Mouse (Mus musculus) c-Kit-negative CD71-positive TER-119-positive erythroid progenitor cells, embryonic 14.5 days (primary cell): ENCODE results near the gene Ciao2b.
"Not testable (repeated sequence)": the region's sequence is repeated elsewhere in the genome, so short reads cannot be mapped to it uniquely, and the experiment has no call there.

Experiments used
- DNase-seq: peaks from one replicate; pipeline ENCODE4 v3.0.0-alpha.2; 2013; ENCODE audit warnings: low read depth, low spot score

The Ciao2b gene

GRCm38 (mm10) chr8:104641426-104642323 is at the start of gene Ciao2b:
TSS of gene Ciao2b (minus strand) at chr8:104641965.
- peak; percentile 65 for DNase-seq

DNA sequence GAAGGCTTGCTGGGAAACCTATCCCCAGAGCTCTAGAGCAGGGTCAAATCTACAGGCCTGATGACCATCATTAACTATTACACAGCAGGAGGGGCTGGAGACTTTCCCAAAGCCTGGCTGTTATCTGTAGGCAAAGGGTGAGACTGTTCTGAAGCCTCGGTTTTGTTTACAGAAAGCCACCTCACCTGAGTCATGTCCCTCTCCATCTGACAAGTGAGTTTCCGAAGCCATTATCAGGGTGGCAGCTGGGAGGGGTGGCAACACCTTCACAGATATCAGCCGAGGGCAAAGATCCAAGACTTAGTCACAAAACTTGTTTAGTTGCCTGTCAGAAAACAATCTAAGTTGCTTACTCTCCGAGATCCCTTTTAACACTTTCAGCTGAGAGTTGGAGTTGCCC is 46.7 kb upstream of the Ciao2b start:
- DNase-seq = no peak

DNA sequence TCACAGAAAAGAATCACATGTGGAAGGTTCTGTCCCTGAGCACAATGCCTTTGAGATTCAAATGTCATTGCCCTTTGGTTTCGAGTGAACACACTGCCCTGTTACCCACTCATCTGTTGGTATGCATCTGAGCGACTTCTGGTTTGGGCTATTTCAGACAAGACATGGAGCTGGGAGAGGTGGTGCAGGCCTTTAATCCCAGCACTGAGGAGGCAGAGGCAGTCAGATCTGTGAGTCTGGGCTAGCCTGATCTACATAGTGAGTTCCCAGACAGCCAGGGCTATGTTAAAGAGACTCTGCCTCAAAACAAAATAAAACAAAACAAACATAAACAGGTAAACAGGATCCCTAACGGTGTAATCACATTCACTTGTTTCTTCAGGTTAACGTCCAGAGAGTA is 13.8 kb upstream of the Ciao2b start:
- DNase-seq = no peak

GRCm38 (mm10) chr8:104654984-104655383 is 13.2 kb upstream of the Ciao2b start:
- peak; percentile 56 for DNase-seq

DNA sequence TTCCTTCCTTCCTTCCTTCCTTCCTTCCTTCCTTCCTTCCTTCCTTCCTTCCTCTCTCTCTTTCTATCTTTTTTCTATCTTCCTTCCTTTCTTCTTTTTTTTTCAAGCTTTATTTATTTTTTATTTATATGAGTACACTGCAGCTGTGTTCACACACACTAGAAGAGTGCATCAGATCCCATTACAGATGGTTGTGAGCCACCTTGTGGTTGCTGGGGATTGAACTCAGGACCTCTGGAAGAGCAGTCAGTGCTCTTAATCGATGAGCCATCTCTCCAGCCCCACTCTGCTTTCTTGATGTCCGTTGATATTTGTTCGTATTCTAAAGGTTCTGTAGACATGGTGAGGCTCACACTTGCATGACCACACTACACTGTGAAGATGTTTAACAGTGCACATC is 2.4 kb upstream of the Ciao2b start:
- DNase-seq = not testable (repeated sequence)

DNA sequence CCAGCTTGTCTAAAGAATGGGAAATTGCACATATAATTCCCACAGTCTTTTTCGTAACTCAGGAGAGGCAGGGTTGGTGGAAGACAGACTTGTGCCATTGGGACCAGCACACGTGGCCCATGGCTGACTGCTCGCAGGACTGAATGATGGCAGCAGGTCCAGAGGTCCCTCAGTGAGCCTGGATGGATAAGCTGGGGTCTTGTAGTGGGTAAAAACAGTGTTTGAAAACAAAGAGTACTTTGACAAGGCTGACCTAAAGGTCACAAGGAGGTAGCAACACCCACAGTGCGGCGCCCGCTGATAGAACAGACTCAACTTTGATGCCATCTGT is 524 bp upstream of the Ciao2b start:
- DNase-seq = no peak

GRCm38 (mm10) chr8:104640831-104641370 is 864 bp downstream of the Ciao2b start:
- no peak for DNase-seq

- no peak for DNase-seq
Measured at GRCm38 (mm10) chr8:104640241-104640640, 1.5 kb downstream of the Ciao2b start.

- no peak for DNase-seq
Measured at GRCm38 (mm10) chr8:104638010-104638409, 3.8 kb downstream of the Ciao2b start.

DNA sequence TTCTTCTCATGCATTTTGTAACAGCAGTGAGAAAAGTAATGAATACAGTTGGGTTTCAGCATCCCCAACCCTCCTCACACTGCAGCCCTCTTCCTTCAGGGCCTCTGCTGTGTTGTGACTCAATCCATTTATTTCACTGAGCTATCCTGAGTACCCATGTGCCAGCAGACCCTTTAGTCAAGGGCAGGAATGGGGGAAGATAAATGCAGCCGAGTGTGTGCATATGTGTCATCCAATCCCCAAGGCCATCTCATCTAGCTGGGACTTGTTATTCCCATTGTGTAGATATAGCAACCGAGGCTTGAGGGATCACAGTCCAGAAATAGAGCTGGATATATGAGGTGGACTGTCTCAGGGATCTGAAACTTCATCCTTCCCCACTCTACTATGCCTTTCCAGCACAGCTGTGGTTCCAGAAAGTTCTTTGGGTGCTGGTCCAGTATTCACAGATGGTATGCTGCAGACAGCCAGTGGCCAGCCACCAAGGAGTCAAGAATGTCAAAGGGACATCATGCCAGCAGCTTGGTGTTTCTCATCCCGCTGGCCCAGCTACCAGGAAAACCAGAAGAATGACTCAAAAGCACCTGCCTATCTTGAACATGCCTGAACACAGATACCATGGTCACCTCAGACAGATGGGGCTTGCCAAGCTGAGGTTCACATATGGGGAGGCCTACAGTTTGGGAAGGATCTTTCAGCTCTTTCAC is 6.6 kb downstream of the Ciao2b start:
- no peak for DNase-seq

GRCm38 (mm10) chr8:104633156-104633744 is 8.5 kb downstream of the Ciao2b start:
- no peak for DNase-seq

DNA sequence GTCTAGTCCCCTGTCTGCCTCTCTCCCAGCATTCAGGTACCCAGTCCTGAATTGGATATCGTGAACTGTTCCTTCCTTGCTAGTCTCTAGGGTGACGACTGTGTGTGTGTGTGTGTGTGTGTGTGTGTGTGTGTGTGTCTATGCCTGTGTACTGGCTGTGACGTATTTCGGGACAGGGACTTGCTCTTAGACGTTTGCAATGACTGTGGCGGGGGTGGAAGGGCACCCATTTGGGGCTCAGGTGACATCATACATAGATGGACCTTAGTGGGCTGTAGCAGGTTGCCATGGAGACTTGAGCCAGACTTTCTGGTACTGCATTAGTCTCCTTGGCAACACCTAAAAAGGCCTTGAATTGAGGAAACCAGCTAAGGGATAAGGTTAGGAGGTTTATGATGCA is 9.3 kb downstream of the Ciao2b start:
- DNase-seq = no peak

- no peak for DNase-seq
Measured at GRCm38 (mm10) chr8:104631975-104632374, 9.8 kb downstream of the Ciao2b start.

DNA sequence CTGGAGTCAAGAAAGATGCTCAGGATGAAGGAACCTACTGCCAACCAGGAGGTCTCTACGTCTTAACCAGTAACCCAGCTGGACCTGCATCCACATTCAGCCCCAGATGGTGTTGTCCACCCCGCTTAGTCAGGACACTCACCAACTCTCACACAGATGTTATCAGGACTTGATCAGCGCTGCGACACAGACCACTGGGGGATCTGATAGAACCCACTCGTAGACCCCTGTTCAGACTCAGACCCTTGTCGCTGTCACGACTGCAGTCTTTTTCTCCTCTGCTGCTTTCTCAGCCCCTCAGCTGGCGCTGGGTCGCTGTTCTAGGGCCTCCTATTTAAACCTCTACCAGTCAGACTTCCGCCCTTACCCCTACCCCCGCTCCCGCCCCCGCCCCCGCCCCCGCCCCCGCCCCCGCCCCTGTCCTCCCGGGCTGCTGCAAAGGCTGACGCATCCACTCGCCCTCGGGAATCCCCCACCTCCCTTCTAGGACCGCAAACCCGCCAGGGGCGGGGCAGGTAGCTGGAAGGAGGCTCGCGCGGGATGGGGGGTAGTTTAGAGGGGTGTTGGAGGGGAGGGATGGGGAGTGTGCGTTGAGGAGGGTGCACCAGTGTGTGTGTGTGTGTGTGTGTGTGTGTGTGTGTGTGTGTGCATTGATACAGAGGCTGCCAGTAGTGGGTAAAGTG is 10.6 kb downstream of the Ciao2b start, which contains the start of gene Rrad:
Rrad (minus strand) TSS at position 347 of the 683 bp plus-strand sequence.
- no peak for DNase-seq

GRCm38 (mm10) chr8:104630574-104630973 is 11.2 kb downstream of the Ciao2b start:
- DNase-seq = no peak

DNA sequence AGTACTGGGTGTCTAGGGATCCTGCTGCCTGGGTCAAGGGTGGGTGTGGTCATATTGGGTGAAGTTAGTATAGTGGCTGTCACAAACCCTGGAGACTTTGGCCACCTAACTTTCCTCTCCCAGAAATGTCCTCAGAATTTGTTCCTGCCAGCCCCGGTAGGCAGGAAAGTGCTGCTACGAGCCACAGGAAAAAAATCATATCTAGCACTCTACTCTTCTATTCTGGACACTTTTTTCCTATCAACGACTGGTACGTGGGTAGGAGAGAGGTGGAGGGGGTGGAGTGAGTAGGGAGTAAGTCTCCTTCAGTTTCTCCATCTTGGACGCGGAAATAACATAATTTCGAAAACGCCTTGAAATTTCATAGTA is 11.7 kb downstream of the Ciao2b start:
- no peak for DNase-seq

DNA sequence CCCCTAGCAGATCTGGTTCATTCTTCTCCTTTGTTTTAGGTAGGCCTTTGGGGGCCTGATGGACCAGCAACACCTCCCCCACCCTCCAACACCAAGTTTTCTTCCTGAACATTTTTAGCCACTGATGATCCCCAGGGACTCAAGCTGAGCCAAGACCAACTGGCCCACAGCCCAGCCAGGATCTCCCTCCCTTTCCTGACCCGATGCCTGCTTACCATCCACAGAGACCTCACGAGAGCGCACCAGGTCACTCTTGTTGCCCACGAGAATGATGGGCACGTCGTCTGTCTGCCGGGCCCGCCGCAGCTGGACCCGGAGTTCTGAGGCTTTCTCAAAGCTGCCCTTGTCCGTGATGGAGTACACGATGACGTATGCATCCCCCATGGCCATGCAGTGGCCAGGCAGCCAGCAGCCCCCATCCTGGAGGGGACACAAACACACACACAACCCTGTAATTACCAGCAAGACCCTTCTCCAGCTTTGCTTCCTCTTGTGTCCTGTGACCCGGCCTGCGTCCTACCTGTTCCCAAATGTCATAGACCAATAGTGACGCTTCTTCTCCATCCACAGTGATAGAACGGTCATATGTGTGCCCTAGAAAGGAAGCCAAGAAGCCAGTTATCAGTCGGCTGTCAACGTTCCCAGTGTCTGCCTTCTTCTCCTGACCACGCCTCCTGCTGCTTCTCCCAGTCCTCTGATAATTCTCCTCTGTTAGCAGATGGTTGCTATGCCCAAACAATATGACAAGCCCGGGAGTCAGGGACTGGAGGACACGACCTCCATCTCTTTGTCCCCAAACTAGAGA is 12.3 kb downstream of the Ciao2b start:
- no peak for DNase-seq

DNA sequence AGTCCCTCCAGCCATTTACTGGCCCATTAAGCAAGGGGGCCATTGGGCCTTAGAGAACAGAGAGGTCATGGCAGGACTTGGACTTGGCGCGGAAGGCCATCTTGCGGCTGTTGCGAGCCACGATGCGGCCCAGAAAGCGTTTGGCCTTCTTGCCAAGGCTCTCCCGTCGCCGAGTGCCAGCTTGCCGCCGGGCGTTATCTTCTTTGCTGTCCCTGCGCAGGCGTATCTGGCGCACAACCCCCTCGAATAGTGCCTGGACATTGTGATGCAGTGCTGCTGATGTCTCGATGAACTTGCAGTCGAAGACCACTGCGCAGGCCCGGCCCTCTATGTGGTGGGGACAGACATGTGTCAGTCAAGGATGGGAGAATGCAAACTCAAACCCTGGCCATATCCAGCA is 13.4 kb downstream of the Ciao2b start:
- no peak for DNase-seq

GRCm38 (mm10) chr8:104627065-104627740 is 14.6 kb downstream of the Ciao2b start:
- no peak for DNase-seq

GRCm38 (mm10) chr8:104624161-104624560 is 17.6 kb downstream of the Ciao2b start, which contains the start of gene Cdh16:
TSS of gene Cdh16 (minus strand) at chr8:104624396.
- DNase-seq = no peak
